Mouse (Mus musculus) cerebellum, adult 11-12 months (tissue): ENCODE measurements at regions not wholly inside any gene's neighbourhood (a gene's known extent, or its start where the extent isn't known, plus 50 kb on each side); places are given as distances from the start of the nearest gene placed in this dataset.

Experiments
- DNase-seq: peaks from one replicate; pipeline ENCODE4 v3.0.0; 2022

DNA sequence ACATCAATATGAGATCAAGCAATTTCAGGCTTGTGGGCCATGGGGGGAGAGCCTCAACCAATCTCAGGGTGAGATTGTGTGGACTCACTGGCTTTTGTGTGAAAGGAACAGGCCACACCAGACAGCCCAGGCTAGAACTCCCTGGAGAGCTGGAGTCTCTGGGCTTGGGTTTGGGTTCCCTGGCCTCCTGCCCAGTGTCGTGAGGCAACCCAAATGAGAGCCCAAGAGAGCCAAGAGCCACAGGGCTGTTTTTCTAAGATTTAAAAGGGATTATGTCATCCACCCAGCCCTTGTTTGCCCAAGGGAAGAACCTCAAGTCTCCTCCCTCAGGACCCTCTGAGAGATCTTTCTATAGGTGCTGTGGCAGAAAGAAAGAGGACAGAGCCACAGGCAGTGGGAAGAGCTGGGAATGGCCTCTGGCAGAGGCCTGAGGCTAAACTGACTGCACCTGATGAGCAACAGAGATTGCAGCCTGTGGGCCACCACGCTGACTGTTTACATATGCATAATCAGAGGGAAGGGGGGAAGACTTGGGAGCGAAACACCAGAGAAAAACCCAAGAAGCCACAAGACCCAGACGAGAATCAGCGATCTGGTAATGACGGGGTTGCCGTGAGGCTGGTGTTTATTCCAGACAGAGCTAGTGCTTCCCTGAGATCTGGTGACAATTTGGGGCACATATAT, 92.1 kb downstream of the Bcl2l11 start:
- no peak for DNase-seq

GRCm38 (mm10) chr2:128218961-128219360, 93.1 kb downstream of the Bcl2l11 start:
- DNase-seq = no peak

- no peak for DNase-seq
Measured at GRCm38 (mm10) chr2:128221055-128221454, 95.2 kb downstream of the Bcl2l11 start.

DNA sequence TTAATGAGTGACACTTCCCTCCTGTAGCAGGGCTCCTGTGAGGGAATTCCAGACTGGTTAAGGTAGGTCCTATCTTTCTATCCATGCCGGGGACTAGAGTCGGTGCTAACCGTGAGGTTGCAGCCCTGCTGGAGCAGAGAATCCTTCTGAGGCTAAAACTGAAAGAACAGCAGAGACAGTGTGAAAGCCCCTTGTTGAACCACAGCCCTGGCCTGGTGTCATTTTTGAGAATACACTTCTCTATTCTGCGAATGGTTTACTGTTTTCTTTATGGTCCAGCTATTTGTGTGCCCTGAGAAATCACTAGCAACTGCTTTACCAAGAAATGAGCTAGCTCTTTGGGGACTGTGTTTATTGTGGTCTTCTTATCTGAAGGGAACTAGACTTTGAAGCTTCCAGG, 95.8 kb downstream of the Bcl2l11 start:
- DNase-seq = no peak

DNA sequence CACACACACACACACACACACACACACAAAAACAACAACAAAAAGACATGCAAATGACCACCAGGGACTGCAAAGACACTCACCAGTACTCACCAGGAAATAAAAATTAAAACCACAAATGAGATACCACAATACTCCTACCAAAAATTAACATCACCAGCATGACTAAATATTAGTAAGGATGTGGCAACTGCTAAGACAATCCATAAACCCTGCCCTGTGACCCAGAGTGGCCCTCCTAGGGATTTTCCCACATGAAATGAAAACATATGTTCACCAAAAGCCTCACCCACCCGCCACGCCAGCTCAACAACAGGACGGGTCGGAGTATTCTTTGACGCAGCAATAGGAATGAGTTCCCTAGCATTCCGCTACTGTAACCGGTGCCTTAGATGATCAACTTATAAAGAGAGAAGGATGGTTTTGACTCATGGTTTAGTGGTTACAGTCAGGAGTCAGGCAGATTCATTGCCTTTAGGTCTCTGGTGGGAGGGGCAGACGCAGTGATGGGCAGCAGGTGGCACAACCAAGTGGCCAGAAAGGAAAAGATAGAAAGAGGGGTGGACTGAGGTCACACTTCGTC, 100.7 kb downstream of the Bcl2l11 start:
- no peak for DNase-seq

- no peak for DNase-seq
Measured at GRCm38 (mm10) chr2:128229730-128230129, 103.9 kb downstream of the Bcl2l11 start.

DNA sequence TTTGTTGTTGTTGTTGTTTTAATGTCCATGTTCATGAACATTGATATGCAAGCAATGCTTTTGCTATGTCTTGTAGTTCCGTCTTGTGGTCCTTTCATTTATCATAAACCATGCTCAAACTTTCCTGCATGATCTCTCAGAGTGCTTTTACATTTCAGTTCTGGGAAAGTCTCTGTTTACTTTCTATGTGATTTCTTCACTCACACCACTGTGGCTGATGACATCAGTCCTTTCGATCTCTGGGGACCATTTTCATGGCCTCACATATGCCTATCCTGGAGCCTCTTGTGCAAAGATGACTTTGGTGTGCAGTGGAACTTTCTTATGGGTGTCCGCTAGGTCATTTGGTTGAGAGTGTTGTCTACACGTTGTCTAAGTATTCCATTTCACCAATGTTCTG, 105.1 kb downstream of the Bcl2l11 start:
- DNase-seq = no peak

DNA sequence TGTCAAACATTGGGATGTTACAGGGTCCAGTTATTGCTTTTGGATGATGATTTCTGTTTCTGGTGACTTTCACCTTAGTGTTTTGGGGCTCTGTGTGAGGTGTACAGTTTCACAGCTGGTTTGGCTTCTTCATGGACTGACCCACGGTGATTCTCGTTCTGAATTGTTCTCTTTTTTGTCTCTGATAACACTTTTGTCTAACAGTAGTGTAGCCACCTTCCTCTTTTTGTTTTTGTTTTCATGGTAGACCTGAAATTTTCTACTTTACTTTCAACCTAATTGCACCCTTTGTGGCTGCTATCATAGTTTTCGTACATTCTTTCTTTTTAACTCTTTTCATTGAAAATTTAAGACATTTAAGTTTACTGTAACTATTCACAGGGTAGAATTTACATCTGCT, 105.5 kb downstream of the Bcl2l11 start:
- no peak for DNase-seq

DNA sequence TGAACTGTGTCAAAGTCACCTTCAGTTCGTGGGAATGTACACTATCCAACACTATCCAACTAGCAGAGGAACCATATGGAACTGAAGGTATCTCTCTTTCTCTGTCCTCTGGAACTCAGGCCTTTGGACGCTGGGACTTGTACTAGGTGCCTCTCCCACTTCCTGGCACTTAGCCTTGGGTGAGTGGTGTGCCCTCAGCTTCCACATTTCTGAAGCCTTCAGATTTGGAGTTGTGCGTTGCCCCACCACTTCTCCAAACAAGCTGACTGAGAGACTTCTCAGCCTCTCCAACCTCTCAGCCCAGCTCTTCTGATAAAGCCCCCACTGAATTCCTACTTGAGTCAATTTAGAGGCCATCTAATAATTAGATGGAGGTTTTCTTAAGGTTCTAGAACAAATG, 106.2 kb downstream of the Bcl2l11 start:
- DNase-seq = no peak

DNA sequence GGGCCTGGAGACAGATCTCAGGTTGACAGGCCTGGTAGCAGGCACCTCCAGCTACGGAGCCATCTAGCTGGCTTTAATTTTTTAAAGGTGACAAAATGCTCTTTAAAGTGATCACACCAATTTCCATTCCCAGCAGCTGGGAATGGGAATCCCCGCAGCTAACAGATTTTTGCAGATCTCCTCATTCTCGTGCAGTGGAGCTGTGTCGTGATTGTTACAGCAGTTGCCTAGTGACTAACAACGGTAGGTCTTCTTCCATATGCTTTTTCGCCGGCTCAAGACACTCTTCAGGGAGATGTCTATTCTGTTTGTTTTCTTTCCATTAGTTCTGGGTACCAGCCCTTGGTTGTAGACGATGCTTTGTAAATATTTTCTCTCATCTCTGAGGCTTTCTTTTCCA, 109.3 kb downstream of the Bcl2l11 start:
- DNase-seq = no peak

DNA sequence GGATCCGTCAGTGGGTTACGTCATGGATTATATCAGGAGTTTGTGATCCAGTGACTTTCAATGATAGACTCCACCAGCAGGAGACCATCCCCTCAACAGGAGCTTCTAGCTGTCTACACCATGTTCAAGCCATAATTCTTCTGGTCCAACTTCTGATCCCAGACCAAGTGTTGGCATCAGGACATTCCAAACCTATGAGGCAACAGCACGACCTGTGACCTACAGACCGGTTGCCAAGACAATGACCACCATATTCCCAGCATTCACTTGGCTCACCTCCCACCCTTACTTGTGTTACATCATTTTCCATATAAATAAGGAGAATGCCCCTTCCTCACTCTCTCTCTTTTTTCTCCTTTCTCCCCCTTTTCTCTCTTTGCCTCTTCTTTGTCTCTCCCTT, 113.6 kb downstream of the Bcl2l11 start:
- DNase-seq = no peak

DNA sequence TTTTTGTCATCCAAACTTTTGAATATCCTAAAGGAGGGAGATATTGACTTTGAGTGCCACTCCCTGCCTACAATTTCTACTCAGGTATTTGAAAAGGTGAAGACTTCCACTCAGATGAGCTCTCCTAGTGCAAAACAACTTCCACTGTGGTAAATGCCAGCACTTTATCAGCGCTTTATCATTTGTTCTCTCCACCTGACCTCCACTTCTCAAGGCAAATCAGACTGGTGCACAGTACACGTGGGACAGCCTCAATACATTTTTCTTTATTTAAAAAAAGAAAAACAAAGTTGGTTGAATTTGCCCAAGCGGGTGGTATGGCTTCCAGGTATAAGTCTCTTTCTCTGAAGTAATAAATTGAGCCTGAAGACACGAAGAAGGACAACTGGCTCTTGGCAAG, 114.2 kb downstream of the Bcl2l11 start:
- no peak for DNase-seq

GRCm38 (mm10) chr2:128240536-128241279, 114.9 kb downstream of the Bcl2l11 start:
- no peak for DNase-seq

- DNase-seq = no peak
Measured at GRCm38 (mm10) chr2:128241280-128241665, 115.4 kb downstream of the Bcl2l11 start.

DNA sequence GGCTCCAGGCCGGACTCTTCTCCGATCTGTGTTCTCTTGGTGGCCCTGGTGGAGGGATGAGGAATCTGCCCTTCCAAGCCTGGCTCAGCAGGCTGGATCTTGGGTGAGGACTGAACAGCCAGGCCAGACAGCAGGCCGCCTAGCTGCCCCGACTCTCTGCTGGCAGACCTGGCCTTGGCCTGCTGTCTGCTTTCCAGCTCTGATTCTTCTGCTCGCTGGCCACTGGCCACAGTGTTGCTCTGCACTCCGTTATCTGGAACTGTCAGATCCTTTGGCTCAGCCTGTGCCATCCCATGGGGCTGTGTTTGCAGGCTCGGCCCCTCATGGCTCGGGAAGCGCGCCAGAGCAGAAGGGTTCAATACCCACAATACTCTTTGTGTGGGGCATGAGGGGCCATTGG, 119.7 kb downstream of the Bcl2l11 start:
- DNase-seq = peak; percentile 93

DNA sequence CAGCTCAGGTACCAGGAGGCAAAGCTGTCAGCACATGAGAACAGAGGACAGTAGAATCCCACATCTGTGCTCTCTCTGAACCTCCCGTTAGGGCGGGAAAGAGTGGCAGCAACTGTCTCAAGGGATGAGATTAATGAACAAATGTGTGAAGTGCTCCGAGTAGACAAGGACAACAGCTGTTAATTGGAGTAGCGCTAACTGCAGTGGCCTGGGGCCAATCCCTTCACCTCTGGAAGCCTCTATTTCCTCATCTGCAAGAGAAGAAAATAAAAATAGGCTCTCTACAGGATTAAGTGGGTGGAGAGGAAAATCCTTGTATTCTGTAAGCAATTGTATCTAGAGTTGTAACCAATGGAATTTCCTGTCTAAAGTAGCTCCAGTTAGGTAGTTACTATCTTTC, 122.1 kb downstream of the Bcl2l11 start:
- DNase-seq = no peak

- no peak for DNase-seq
Measured at GRCm38 (mm10) chr2:128249188-128249587, 123.3 kb downstream of the Bcl2l11 start.

GRCm38 (mm10) chr2:128249607-128250006, 123.8 kb downstream of the Bcl2l11 start:
- no peak for DNase-seq

GRCm38 (mm10) chr2:128250841-128251240, 125.0 kb downstream of the Bcl2l11 start:
- no peak for DNase-seq

DNA sequence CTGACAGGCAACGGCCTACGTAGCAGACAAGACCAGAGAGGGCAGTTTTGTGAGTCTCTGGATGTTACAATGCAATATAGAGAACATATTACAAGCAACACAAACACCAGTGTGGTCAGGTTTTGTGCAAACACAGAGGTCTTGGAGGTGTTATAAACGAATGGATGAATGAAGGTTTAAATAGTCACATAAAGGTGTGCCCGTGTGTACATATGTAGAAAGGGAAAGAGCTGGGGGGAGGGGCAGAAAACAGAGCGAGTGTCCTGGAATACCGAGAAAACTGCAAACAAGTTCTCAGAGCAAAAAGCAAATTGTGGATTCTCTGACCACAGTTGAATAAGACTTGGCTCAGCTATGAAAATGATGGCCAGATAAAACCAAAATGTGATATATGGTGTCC, 130.8 kb downstream of the Bcl2l11 start:
- DNase-seq = no peak

DNA sequence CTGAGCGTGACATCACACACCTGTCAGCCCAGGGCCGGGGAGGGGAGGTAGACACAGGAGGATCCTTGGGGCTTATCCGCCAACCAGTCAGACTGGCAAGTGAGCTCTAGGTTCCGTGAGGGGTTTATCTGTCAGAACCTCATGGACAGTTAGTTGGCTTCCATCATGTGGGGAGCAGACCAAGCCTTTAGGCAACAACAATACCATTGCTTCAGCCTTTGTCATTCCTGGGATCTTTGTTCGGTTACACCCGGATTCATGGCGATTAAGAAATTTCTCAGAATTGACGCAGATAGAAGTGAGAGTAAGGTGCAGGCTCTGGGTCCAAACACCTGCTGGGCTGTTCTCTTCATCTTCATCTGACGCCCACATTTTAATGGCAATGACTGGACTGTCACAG, 131.4 kb downstream of the Bcl2l11 start:
- no peak for DNase-seq

DNA sequence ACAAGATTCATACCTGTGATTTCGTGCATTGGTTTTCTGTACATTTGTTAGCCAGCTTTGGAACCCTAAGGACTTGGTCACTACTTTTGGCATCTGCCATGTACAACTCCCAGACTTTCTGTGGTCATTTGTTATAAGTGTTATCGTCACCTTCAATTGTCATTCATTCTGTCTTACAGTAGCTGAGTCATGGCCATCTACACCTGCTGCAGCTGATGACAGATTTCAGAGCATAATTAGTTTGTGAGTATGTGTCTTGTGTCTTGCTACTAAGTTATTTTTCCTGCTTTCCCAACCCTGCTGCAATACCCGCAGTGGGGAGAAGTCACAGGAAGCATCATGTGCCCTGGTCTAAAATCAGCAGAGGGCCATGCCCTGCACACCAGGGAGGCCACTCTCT, 138.0 kb downstream of the Bcl2l11 start:
- DNase-seq = no peak

- DNase-seq = no peak
Measured at GRCm38 (mm10) chr2:128265014-128265990, 139.5 kb downstream of the Bcl2l11 start.
